14 mouse cellular contexts compared by ENCODE assay signal in genomic region chr6:8336487-8337390, GRCm38 (mm10).
DNase-seq lines count a peak whose midpoint lies in the region; ATAC-seq and TF ChIP-seq lines count a peak whose summit lies in the region.
"Had no signal": no experiment of that assay in that cellular context is flagged by ENCODE, and none has a peak within 500 bp of the region (broad histone marks: within the 10 kb centered on the region; RNA-seq: fewer than 3 reads in every experiment).

No protein-coding gene starts in this region.

- 0 out of 2 replicates have a peak, but pooled peaks have one; percentile 72 for ATAC-seq in limb, embryonic 13.5 days (ENCODE audit: low FRiP score, low read depth)
- ATAC-seq in G1E (ENCODE audit: extremely low read depth, insufficient number of reproducible peaks, low FRiP score, poor library complexity, severe bottlenecking): no peak
- ATAC-seq in limb, embryonic 14.5 days (ENCODE audit: low FRiP score, low read depth): peak; percentile 63; the same call in 1 of the 2 replicates
- ATAC-seq in forebrain, postnatal 0 days: no peak
- ATAC-seq: midbrain, embryonic 16.5 days had no signal

- H3K36me3 ChIP-seq in limb, embryonic 13.5 days: no peaks in the 10 kb centered on the region
- H3K36me3 ChIP-seq in limb, embryonic 10.5 days: no peaks in the 10 kb centered on the region
- H3K36me3 ChIP-seq in G1E (replicated peaks): peaks cover 4% of the 10 kb centered on the region
- H3K36me3 ChIP-seq in limb, embryonic 14.5 days (ENCODE audit: control insufficient read depth, insufficient read depth, low read length): no peaks in the 10 kb centered on the region
- H3K36me3 ChIP-seq in forebrain, postnatal 0 days (ENCODE audit: insufficient read depth): no peaks in the 10 kb centered on the region
- H3K36me3 ChIP-seq: forebrain, embryonic 12.5 days; limb, embryonic 12.5 days had no signal

- 57% methylated on average over 9 of the region's 9 CpGs for WGBS in limb, embryonic 13.5 days
- 80% methylated on average over 9 of the region's 9 CpGs for WGBS in limb, embryonic 10.5 days
- WGBS in limb, embryonic 14.5 days: 52% methylated on average over 9 of the region's 9 CpGs
- 85% methylated on average over 9 of the region's 9 CpGs for WGBS in forebrain, postnatal 0 days

- no peak for TF ChIP-seq POLR2A in limb, embryonic 14.5 days (IDR thresholded peaks at IDR 0.05; ENCODE audit: borderline replicate concordance, extremely low read depth, insufficient read depth, insufficient read length)

- no peaks in the 10 kb centered on the region for H3K27me3 ChIP-seq in limb, embryonic 13.5 days
- no peaks in the 10 kb centered on the region for H3K27me3 ChIP-seq in limb, embryonic 10.5 days (ENCODE audit: low read depth, poor library complexity, severe bottlenecking)
- no peaks in the 10 kb centered on the region for H3K27me3 ChIP-seq in G1E (ENCODE audit: insufficient read depth, low read length)
- H3K27me3 ChIP-seq in limb, embryonic 14.5 days (ENCODE audit: control insufficient read depth, insufficient read depth, low read length): no peaks in the 10 kb centered on the region
- no peaks in the 10 kb centered on the region for H3K27me3 ChIP-seq in forebrain, postnatal 0 days (ENCODE audit: insufficient read depth, low read length)
- H3K27me3 ChIP-seq: forebrain, embryonic 12.5 days; limb, embryonic 12.5 days had no signal

- no peak for TF ChIP-seq CTCF in G1E (IDR thresholded peaks at IDR 0.05; ENCODE audit: low read depth, low read length)
- TF ChIP-seq CTCF in forebrain, postnatal 0 days (IDR thresholded peaks at IDR 0.05; ENCODE audit: low read depth): no peak

- H3K4me3 ChIP-seq in limb, embryonic 13.5 days: no peak overlapping the region
- H3K4me3 ChIP-seq in limb, embryonic 10.5 days: no peak overlapping the region
- peak overlapping the region; percentile 62; the same call in 1 of the 2 replicates for H3K4me3 ChIP-seq in G1E (ENCODE audit: low read depth, low read length)
- no peak overlapping the region for H3K4me3 ChIP-seq in limb, embryonic 14.5 days (replicated peaks; ENCODE audit: low read length)
- no peak overlapping the region for H3K4me3 ChIP-seq in forebrain, postnatal 0 days (ENCODE audit: low read depth, low read length)
- H3K4me3 ChIP-seq: forebrain, embryonic 12.5 days; limb, embryonic 12.5 days had no signal

- H3K4me1 ChIP-seq in limb, embryonic 13.5 days: peaks cover 16% of the 10 kb centered on the region
- H3K4me1 ChIP-seq in limb, embryonic 10.5 days: no peaks in the 10 kb centered on the region
- H3K4me1 ChIP-seq in G1E (ENCODE audit: insufficient read depth, low read depth, low read length): peaks cover 5% of the 10 kb centered on the region
- peaks cover 4% of the 10 kb centered on the region; the same call in 1 of the 2 replicates for H3K4me1 ChIP-seq in limb, embryonic 14.5 days (ENCODE audit: control insufficient read depth, insufficient read depth, low read length)
- H3K4me1 ChIP-seq in forebrain, postnatal 0 days (ENCODE audit: insufficient read depth): no peaks in the 10 kb centered on the region
- H3K4me1 ChIP-seq: forebrain, embryonic 12.5 days had no signal

- no peak overlapping the region for H3K9ac ChIP-seq in limb, embryonic 13.5 days
- no peak overlapping the region for H3K9ac ChIP-seq in limb, embryonic 14.5 days (ENCODE audit: low read depth, low read length, severe bottlenecking)
- H3K9ac ChIP-seq in forebrain, postnatal 0 days: no peak overlapping the region
- H3K9ac ChIP-seq: forebrain, embryonic 12.5 days; limb, embryonic 12.5 days; lung, embryonic 14.5 days had no signal

- H3K4me2 ChIP-seq in limb, embryonic 13.5 days (replicated peaks): peak overlapping the region; percentile 27; the same call in 1 of the 2 replicates
- peak overlapping the region; percentile 18; the same call in 1 of the 2 replicates for H3K4me2 ChIP-seq in limb, embryonic 14.5 days (replicated peaks; ENCODE audit: low read depth, low read length, severe bottlenecking)
- no peak overlapping the region for H3K4me2 ChIP-seq in forebrain, postnatal 0 days (ENCODE audit: low read depth)
- H3K4me2 ChIP-seq: forebrain, embryonic 12.5 days; limb, embryonic 12.5 days; lung, embryonic 14.5 days had no signal

- peak; percentile 22 to 55 for DNase-seq in heart, adult 18-20 months
- DNase-seq in heart, postnatal 4 days: no peak
- DNase-seq in limb, embryonic 10.5 days (ENCODE audit: low spot score): no peak
- no peak for DNase-seq in G1E (ENCODE audit: low spot score)
- peak; percentile 24 for DNase-seq in limb, embryonic 14.5 days (ENCODE audit: low spot score)
- no peak for DNase-seq in cerebellum, postnatal 10 days
- DNase-seq in forebrain, postnatal 0 days: no peak
- DNase-seq: cerebellum, adult 9-10 months; lung, embryonic 14.5 days; spleen, adult 18-20 months had no signal

- H3K9me3 ChIP-seq in limb, embryonic 13.5 days: no peaks in the 10 kb centered on the region
- H3K9me3 ChIP-seq in limb, embryonic 10.5 days (replicated peaks): no peaks in the 10 kb centered on the region
- H3K9me3 ChIP-seq in G1E (replicated peaks): peaks cover 1% of the 10 kb centered on the region
- no peaks in the 10 kb centered on the region for H3K9me3 ChIP-seq in limb, embryonic 14.5 days (ENCODE audit: control insufficient read depth, low read length)
- no peaks in the 10 kb centered on the region for H3K9me3 ChIP-seq in forebrain, postnatal 0 days (ENCODE audit: low read length)
- H3K9me3 ChIP-seq: forebrain, embryonic 12.5 days; limb, embryonic 12.5 days had no signal

- no peak overlapping the region for H3K27ac ChIP-seq in limb, embryonic 13.5 days
- no peak overlapping the region for H3K27ac ChIP-seq in limb, embryonic 10.5 days
- H3K27ac ChIP-seq in limb, embryonic 14.5 days (replicated peaks; ENCODE audit: low read depth, low read length): peak overlapping the region; percentile 28; the same call in 1 of the 2 replicates
- H3K27ac ChIP-seq in forebrain, postnatal 0 days (ENCODE audit: low read depth, low read length): no peak overlapping the region
- H3K27ac ChIP-seq: forebrain, embryonic 12.5 days; limb, embryonic 12.5 days had no signal

Comparison
In these comparisons a context has a peak if more than half of its experiments do, and no peak if none do; other contexts are left out.
1. DNase-seq: peak in heart, adult 18-20 months (2 of 2) and limb, embryonic 14.5 days (single experiment); none in heart, postnatal 4 days (single experiment), limb, embryonic 10.5 days (single experiment), G1E (single experiment), cerebellum, postnatal 10 days (0 of 2) and forebrain, postnatal 0 days (single experiment).
2. ATAC-seq: peak in limb, embryonic 13.5 days (single experiment) and limb, embryonic 14.5 days (single experiment); none in G1E (single experiment) and forebrain, postnatal 0 days (single experiment).